Mouse (Mus musculus) neural tube, embryonic 15.5 days (tissue): ENCODE results near the gene Thada. TPM values are rescaled to one million over a fixed set of nuclear protein-coding genes. Genes with fewer than 3 reads are reported as not detected.

ENCODE experiments used
- ATAC-seq: fragments of 200-750 bp; cut with Nextera tagmentation; 2 replicates; pipeline ENCODE4 v1.8.0; 2017; ENCODE audit warnings: mild to moderate bottlenecking, moderate TSS enrichment, moderate library complexity; ENCODE audit not compliant: low FRiP score
- H3K27ac ChIP-seq: fragments of 300-500 bp; sonication (generic); replicated peaks from 2 replicates; pipeline ENCODE4 v1.5.1; 2015; ENCODE audit warnings: mild to moderate bottlenecking, inconsistent platforms
- H3K27me3 ChIP-seq: fragments of 300-500 bp; sonication (generic); replicated peaks from 2 replicates; pipeline ENCODE4 v1.6.1; 2015; ENCODE audit warnings: inconsistent platforms
- H3K36me3 ChIP-seq: fragments of 300-500 bp; sonication (generic); 2 replicates; pipeline ENCODE4 v1.6.1; 2015; ENCODE audit warnings: inconsistent platforms
- H3K4me1 ChIP-seq: fragments of 300-500 bp; sonication (generic); 2 replicates; pipeline ENCODE4 v1.6.1; 2015; ENCODE audit warnings: inconsistent platforms
- H3K4me2 ChIP-seq: fragments of 300-500 bp; sonication (generic); 2 replicates; pipeline ENCODE4 v1.6.1; 2015; ENCODE audit warnings: inconsistent platforms, mild to moderate bottlenecking, moderate library complexity
- H3K4me3 ChIP-seq: fragments of 300-500 bp; sonication (generic); replicated peaks from 2 replicates; pipeline ENCODE4 v1.5.1; 2015; ENCODE audit warnings: mild to moderate bottlenecking, inconsistent platforms
- H3K9ac ChIP-seq: fragments of 300-500 bp; sonication (generic); replicated peaks from 2 replicates; pipeline ENCODE4 v1.6.1; 2015; ENCODE audit warnings: mild to moderate bottlenecking, inconsistent platforms
- H3K9me3 ChIP-seq: fragments of 300-500 bp; sonication (generic); replicated peaks from 2 replicates; pipeline ENCODE4 v1.6.1; 2016; ENCODE audit warnings: inconsistent platforms
- WGBS: fragments of 180-500 bp; shearing (Covaris S2); methylation state at CpG from one replicate; pipeline ENCODE4 v1.1.7; 2015; ENCODE audit warnings: mixed read lengths; 5-methylcytosine and 5-hydroxymethylcytosine counted together
- polyA plus RNA-seq: library from polyadenylated mRNA; unstranded; fragments of >200 nt; fragmentation: Nextera tagmentation; extraction: Ambion mirVana; gene quantifications from 2 replicates; pipeline ENCODE4 v1.2.1, GENCODE M21; 2015

Gene Thada
- polyA plus RNA-seq, 1 experiment from 2014 or later, result 7.0 TPM

DNA sequence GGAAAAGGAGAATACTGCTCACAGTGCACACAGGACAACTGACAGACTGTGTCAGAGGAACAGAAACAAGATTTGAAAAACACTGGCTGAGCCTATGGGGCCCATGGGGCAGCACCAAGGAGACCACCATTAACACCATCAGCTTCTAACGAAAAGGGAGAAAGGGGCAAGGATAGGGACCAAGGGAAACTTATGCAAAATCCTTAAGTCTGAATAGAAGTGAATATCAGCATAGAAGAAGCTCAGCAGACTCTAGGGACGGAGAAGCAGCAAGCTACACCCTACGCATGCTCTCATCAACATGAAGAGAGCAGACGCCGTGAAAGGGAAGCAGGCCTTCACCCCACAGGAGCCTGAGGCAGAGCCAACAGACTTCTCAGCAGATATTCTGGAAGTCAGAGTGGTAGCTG lies 112.1 kb downstream of the Thada start:
- Histone ChIP-seq H3K4me3 (no peak overlapping the region), H3K36me3 (no peaks in the 10 kb centered on the region), H3K27ac (no peak overlapping the region), H3K4me1 (peaks cover 12% of the 10 kb centered on the region), H3K9ac (no peak overlapping the region), H3K27me3 (no peaks in the 10 kb centered on the region), H3K9me3 (no peaks in the 10 kb centered on the region), H3K4me2 (no peak overlapping the region)
- no peak for ATAC-seq
- 70% methylated on average over 5 of the region's 5 CpGs for WGBS

DNA sequence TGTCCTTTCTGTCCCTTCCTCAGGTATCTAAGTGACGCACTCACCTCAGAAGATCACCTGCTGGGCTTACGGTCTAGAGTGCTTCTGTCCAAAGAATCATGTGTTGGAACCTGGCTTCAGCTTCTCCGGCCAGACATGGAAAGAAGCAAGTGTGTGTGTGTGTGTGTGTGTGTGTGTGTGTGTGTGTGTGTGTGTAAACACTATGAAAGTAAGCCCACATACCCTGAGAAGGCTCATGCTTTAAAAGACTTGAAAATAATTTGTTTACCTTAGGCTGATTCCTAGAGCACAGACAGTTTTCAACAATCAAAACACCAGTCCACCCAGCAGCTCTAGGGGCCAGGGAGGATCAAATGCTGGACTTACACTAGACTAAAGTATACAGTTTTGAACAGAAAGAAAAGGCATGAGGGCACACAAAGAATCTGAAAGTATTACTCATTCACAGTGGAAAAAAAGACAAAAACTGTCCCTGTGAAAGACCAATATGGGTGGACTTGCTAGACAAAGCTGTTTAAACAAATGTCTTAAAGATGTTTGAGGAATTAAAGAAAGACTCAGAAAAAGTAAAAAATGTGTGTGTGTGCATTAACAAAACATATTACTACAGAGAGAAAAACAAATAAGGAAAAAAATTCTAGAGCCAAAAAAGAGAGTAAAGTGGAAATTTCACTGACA lies 112.6 kb downstream of the Thada start:
- Histone ChIP-seq H3K9ac (no peak overlapping the region), H3K27me3 (no peaks in the 10 kb centered on the region)

DNA sequence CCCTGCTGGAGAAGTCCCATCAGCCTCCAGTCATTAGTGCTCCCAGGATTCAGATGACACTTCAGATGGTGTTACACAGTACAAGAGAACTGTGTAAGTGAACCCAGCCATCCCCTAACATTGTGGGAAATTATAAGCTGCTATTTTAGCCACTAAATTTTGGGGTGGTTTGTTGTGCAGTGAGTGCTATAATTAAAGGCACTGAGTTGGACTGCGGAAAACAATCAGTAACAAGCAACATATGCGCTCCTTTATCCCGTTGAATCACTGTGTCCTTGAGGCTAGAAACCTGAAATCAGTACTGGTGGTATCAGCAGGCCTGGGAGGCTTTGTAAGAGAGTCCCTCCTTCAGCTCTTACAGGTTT lies 113.2 kb downstream of the Thada start:
- no peaks in the 10 kb centered on the region for H3K36me3 ChIP-seq
- no peak overlapping the region for H3K27ac ChIP-seq
- H3K9me3 ChIP-seq, result no peaks in the 10 kb centered on the region
- H3K4me2 ChIP-seq, result no peak overlapping the region
- no peak for ATAC-seq
- H3K4me3 ChIP-seq, result no peak overlapping the region
- H3K9ac ChIP-seq, result no peak overlapping the region
- 94% methylated on average over 3 of the region's 3 CpGs for WGBS
- peaks cover 12% of the 10 kb centered on the region for H3K4me1 ChIP-seq
- no peaks in the 10 kb centered on the region for H3K27me3 ChIP-seq

More for the DNA sequence above, 112.6 kb downstream of the Thada start:
- H3K36me3 ChIP-seq, result no peaks in the 10 kb centered on the region
- no peak overlapping the region for H3K4me3 ChIP-seq
- 96% methylated on average over 3 of the region's 3 CpGs for WGBS
- H3K27ac ChIP-seq, result no peak overlapping the region
- peaks cover 12% of the 10 kb centered on the region for H3K4me1 ChIP-seq
- no peak for ATAC-seq
- H3K4me2 ChIP-seq, result no peak overlapping the region
- H3K9me3 ChIP-seq, result no peaks in the 10 kb centered on the region

DNA sequence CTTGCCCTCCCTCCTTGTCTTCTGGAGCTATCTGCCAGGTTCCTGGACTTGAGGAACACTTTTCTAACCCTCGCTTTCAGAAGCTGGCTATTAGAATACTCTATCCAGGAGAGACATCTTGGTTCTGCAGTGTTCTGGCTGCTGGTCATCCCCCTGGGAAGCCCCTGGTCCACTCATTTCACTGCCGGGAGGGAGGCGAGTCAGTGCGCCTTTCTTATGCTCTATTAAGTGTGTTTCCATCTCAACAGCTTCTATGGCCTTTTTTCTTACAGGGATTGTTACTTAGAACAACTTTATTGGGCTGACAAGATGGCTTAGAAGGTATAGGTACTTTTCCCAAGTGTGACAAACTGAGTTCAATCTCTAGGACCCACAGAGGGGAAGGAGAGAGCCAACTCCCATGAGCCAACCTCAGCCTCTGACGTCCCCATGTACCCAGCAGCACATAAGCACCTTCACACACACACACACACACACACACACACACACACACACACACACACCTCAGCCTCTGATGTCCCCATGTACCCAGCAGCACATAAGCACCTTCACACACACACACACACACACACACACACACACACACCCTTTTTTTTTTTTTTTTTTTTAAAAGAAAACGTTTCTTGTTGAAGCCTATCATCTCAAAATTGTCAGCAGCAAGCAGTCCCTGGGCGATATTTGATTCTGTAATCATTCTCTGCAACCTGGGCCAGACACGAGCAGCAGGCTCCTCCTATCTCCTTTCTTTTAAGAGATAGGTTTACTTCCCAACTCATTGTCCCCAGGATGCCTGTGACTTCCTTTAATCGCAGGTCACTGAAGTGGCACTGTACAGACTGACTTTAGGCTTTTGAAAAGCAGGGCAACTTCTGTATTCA lies 113.9 kb downstream of the Thada start:
- no peak overlapping the region for H3K4me3 ChIP-seq
- H3K27me3 ChIP-seq, result no peaks in the 10 kb centered on the region
- peaks cover 12% of the 10 kb centered on the region for H3K4me1 ChIP-seq
- WGBS, result 64% methylated on average over 9 of the region's 9 CpGs
- H3K4me2 ChIP-seq, result no peak overlapping the region
- no peak for ATAC-seq
- no peak overlapping the region for H3K9ac ChIP-seq
- H3K27ac ChIP-seq, result no peak overlapping the region; the same call in 1 of the 2 replicates
- H3K9me3 ChIP-seq, result no peaks in the 10 kb centered on the region
- no peaks in the 10 kb centered on the region for H3K36me3 ChIP-seq

DNA sequence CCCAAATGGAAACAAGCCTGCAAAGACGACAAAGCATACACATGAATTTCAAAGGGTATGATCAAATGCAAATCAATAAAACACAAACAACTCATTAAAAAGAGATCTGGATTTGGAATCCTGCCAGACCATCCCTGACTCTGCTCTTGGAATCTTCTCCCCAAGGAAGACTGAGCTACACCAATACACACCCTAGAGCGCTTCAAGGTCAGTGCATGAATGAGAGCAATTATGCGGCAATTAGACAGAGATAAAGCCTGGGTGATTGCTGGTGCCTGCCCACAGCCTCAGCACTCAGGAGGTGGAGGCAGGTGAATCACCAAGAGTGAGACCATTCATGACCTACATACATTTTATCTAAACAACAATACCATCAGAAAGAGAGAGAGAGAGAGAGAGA lies 114.7 kb downstream of the Thada start:
- H3K36me3 ChIP-seq, result peaks cover 3% of the 10 kb centered on the region; the same call in 1 of the 2 replicates
- H3K27me3 ChIP-seq, result no peaks in the 10 kb centered on the region
- H3K27ac ChIP-seq, result no peak overlapping the region
- whole genome bisulfite sequencing, result 22% methylated on average over 3 of the region's 3 CpGs
- no peak overlapping the region for H3K4me3 ChIP-seq
- no peak for ATAC-seq
- peaks cover 12% of the 10 kb centered on the region for H3K4me1 ChIP-seq
- H3K9ac ChIP-seq, result no peak overlapping the region
- H3K4me2 ChIP-seq, result no peak overlapping the region
- no peaks in the 10 kb centered on the region for H3K9me3 ChIP-seq

DNA sequence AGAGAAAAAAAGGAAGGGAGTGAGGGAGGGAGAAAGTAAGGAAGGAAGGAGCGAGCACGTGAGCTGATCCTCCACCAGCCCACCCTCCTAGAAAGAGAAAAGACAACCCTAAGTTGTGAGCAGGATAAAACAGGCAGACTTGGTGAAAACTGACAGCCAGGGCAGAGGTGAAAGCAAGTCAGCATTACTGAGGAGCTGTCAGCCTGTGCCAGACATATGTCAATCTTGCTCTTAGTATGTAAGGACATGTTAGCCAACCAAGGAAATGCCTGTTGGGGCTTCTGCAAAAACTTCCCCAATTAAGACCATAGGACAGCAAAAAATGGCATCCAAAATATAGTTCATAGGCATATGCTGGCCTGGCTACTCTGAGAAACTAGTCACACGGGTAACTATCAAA lies 117.1 kb downstream of the Thada start:
- H3K4me2 ChIP-seq, result no peak overlapping the region
- peaks cover 14% of the 10 kb centered on the region; the same call in 1 of the 2 replicates for H3K36me3 ChIP-seq
- H3K4me1 ChIP-seq, result peaks cover 12% of the 10 kb centered on the region
- ATAC-seq, result no peak
- no peak overlapping the region for H3K27ac ChIP-seq
- H3K9me3 ChIP-seq, result no peaks in the 10 kb centered on the region; the same call in 1 of the 2 replicates
- 95% methylated on average over 3 of the region's 3 CpGs for WGBS
- no peak overlapping the region for H3K4me3 ChIP-seq
- no peak overlapping the region for H3K9ac ChIP-seq
- H3K27me3 ChIP-seq, result no peaks in the 10 kb centered on the region

DNA sequence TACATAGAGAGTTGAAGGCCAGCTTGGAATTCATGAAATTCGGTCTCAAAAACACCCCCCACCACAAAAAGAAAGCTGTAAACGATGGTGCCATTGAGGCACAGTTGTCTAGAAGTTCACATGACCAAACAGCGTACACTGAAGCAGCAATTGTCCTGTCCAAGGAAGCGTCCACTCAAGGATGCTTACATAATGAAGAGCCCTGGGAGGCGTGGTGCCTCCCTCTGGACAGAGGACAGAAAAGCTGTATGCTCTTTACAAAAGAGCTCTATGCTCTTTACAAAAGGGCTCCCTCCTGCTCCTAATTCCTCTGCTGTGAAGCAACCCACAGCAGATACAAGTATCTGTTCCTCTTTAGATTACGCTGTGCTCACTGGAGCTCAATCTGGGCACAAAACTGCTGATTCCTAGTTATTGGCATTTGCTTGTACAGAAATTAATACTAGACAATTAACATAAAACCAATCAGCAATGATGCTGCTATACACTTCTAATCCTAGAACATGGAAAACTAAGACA lies 123.6 kb downstream of the Thada start:
- H3K4me3 ChIP-seq, result no peak overlapping the region
- H3K4me2 ChIP-seq, result no peak overlapping the region
- no peak overlapping the region for H3K27ac ChIP-seq
- WGBS, result 33% methylated on average over 6 of the region's 6 CpGs
- no peaks in the 10 kb centered on the region; the same call in 1 of the 2 replicates for H3K9me3 ChIP-seq
- no peak for ATAC-seq
- no peaks in the 10 kb centered on the region for H3K27me3 ChIP-seq
- H3K36me3 ChIP-seq, result peaks cover 14% of the 10 kb centered on the region; the same call in 1 of the 2 replicates
- no peaks in the 10 kb centered on the region for H3K4me1 ChIP-seq
- no peak overlapping the region for H3K9ac ChIP-seq

DNA sequence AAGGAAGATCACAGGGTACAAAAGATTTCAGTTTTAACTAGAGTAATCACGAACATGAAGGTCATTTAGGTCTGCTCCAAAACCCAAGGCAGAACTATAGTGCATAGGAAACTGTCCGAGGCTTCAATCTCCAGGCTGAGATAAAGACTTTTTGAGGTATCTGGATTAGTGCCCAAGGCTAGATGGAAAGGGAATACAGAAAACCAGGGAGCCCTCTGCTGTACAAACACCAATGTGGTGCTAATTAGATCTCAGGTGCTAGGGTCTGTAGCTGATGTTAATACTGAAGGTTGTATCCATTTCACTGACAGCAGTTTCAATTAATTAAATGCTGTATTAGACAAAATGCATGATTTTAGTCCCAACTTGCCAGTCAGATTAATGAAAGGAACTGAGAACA lies 124.3 kb downstream of the Thada start:
- 83% methylated on average over 2 of the region's 2 CpGs for WGBS
- Histone ChIP-seq H3K9me3 (no peaks in the 10 kb centered on the region; the same call in 1 of the 2 replicates), H3K4me1 (no peaks in the 10 kb centered on the region), H3K4me3 (no peak overlapping the region), H3K4me2 (no peak overlapping the region), H3K27me3 (no peaks in the 10 kb centered on the region), H3K36me3 (peaks cover 14% of the 10 kb centered on the region; the same call in 1 of the 2 replicates), H3K27ac (no peak overlapping the region), H3K9ac (no peak overlapping the region)
- no peak for ATAC-seq

DNA sequence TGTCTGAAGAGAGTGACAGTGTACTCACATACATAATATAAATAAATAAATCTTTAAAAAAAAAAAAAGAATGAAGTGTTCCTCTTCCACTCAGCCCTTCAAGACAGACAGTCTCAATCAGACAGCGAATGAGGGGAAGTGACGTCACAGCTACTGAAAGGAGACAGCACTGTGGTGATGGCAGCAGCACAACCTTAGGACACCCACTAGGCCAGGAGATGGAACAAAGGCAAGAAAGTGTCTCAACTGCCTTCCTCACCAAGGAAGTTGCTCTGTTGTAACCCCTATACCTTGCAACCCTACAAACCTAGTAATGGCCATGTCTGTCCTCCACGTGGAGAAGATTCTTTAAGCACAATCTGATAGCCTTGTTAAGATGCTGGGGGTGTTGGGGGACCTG lies 125.4 kb downstream of the Thada start:
- WGBS, result 98% methylated on average over 3 of the region's 3 CpGs
- Histone ChIP-seq H3K4me2 (no peak overlapping the region), H3K9me3 (no peaks in the 10 kb centered on the region; the same call in 1 of the 2 replicates), H3K9ac (no peak overlapping the region), H3K27me3 (no peaks in the 10 kb centered on the region), H3K27ac (no peak overlapping the region), H3K4me3 (no peak overlapping the region), H3K36me3 (peaks cover 16% of the 10 kb centered on the region; the same call in 1 of the 2 replicates), H3K4me1 (no peaks in the 10 kb centered on the region)
- no peak for ATAC-seq

DNA sequence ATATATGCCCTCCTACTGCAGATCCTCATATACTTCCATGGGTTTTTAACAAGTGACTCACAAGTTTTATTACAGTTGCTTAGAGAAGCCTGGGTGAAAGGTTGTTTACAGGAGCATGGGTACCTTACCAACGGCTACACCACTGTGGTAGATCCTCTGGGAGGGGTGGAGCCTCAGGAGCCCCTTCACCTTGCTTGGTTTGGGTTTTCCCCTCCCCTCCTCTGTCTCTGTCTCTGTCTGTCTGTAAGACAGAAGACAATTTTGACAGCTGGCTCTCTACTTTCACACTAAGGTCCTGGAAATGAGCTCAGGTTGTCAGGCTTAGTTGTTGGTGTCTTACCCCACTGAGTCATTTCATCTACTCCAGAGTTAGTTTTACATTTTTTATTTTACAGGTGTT lies 130.0 kb downstream of the Thada start:
- H3K27me3 ChIP-seq, result no peaks in the 10 kb centered on the region
- H3K4me2 ChIP-seq, result no peak overlapping the region
- H3K36me3 ChIP-seq, result peaks cover 22% of the 10 kb centered on the region; the same call in 1 of the 2 replicates
- H3K4me1 ChIP-seq, result no peaks in the 10 kb centered on the region
- no peak overlapping the region for H3K9ac ChIP-seq
- H3K4me3 ChIP-seq, result no peak overlapping the region
- 71% methylated on average over 1 of the region's 1 CpGs for WGBS
- H3K27ac ChIP-seq, result no peak overlapping the region
- H3K9me3 ChIP-seq, result no peaks in the 10 kb centered on the region
- ATAC-seq, result no peak

DNA sequence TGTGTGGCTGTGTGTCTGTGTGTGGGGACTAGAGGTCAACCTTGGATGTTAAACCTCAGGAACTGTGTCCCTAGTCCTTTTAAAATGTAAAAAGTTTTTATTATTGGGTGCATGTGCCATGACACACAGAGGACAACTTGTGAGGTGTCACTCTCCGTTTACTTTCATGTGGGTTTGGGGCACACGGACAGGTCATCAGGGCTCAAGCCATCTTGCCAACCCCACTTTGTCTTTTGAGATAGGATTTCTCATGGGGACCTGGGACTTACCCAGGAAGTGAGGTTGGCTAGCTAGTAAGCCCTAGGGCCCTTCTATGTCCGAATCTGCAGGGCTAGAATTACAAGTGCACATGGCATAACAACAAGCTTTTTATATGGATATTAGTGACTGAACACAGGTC lies 130.9 kb downstream of the Thada start:
- Histone ChIP-seq H3K4me1 (no peaks in the 10 kb centered on the region), H3K27me3 (no peaks in the 10 kb centered on the region), H3K27ac (no peak overlapping the region), H3K36me3 (peaks cover 22% of the 10 kb centered on the region; the same call in 1 of the 2 replicates), H3K4me3 (no peak overlapping the region), H3K9me3 (no peaks in the 10 kb centered on the region), H3K9ac (no peak overlapping the region), H3K4me2 (no peak overlapping the region)
- 92% methylated on average over 3 of the region's 3 CpGs for WGBS
- no peak for ATAC-seq
